Mouse (Mus musculus): Measurements from ENCODE around the gene Nt5c2. TPM values are rescaled to one million over a fixed set of nuclear protein-coding genes. Genes with fewer than 3 reads are reported as not detected.

The Nt5c2 gene
- polyA plus RNA-seq, 1 experiment from 2014 or later, result 107 TPM

- Histone ChIP-seq H3K9me3 (ENCODE audit: control insufficient read depth, low read length) (no peaks in the 10 kb centered on the region), H3K36me3 (ENCODE audit: control insufficient read depth, insufficient read depth, low read length) (no peaks in the 10 kb centered on the region), H3K27me3 (replicated peaks; ENCODE audit: control insufficient read depth, insufficient read depth, low read length) (no peaks in the 10 kb centered on the region), H3K4me2 (peak overlapping the region; percentile 31), H3K27ac (ENCODE audit: low read depth, low read length) (peak overlapping the region; percentile 76), H3K4me3 (ENCODE audit: low read depth, low read length) (no peak overlapping the region), H3K9ac (ENCODE audit: low read depth, low read length) (0 out of 2 replicates have a peak overlapping the region, but pooled peaks have one; percentile 1), H3K4me1 (replicated peaks; ENCODE audit: control insufficient read depth, insufficient read depth, low read length) (peaks cover 44% of the 10 kb centered on the region)
- ATAC-seq (replicated peaks; ENCODE audit: low FRiP score) (peak; percentile 96), DNase-seq (ENCODE audit: low spot score) (no peak)
- WGBS, result 43% methylated on average over 9 of the region's 9 CpGs
Measured at GRCm38 (mm10) chr19:46849443-46849997, 165.4 kb downstream of the Nt5c2 start.

GRCm38 (mm10) chr19:46848381-46849268, 166.3 kb downstream of the Nt5c2 start:
- peak overlapping the region; percentile 3; the same call in 1 of the 2 replicates for H3K9ac ChIP-seq (ENCODE audit: low read depth, low read length)
- H3K27ac ChIP-seq (ENCODE audit: low read depth, low read length), result peak overlapping the region; percentile 82
- H3K27me3 ChIP-seq (replicated peaks; ENCODE audit: control insufficient read depth, insufficient read depth, low read length), result no peaks in the 10 kb centered on the region
- H3K36me3 ChIP-seq (ENCODE audit: control insufficient read depth, insufficient read depth, low read length), result no peaks in the 10 kb centered on the region
- peaks cover 40% of the 10 kb centered on the region for H3K4me1 ChIP-seq (replicated peaks; ENCODE audit: control insufficient read depth, insufficient read depth, low read length)
- no peak overlapping the region for H3K4me3 ChIP-seq (ENCODE audit: low read depth, low read length)
- DNase-seq (ENCODE audit: low spot score) (no peak), ATAC-seq (replicated peaks; ENCODE audit: low FRiP score) (peak; percentile 55)
- H3K9me3 ChIP-seq (ENCODE audit: control insufficient read depth, low read length), result no peaks in the 10 kb centered on the region
- no peak overlapping the region for H3K4me2 ChIP-seq
- WGBS, result 75% methylated on average over 14 of the region's 14 CpGs

GRCm38 (mm10) chr19:46846459-46846858, 168.5 kb downstream of the Nt5c2 start:
- H3K27me3 ChIP-seq (replicated peaks; ENCODE audit: control insufficient read depth, insufficient read depth, low read length), result no peaks in the 10 kb centered on the region
- no peak for DNase-seq (ENCODE audit: low spot score)
- H3K27ac ChIP-seq (ENCODE audit: low read depth, low read length), result peak overlapping the region; percentile 82
- H3K4me2 ChIP-seq, result peak overlapping the region; percentile 19; the same call in 1 of the 2 replicates
- H3K9me3 ChIP-seq (ENCODE audit: control insufficient read depth, low read length), result no peaks in the 10 kb centered on the region
- 0 out of 2 replicates have a peak overlapping the region, but pooled peaks have one; percentile 2 for H3K9ac ChIP-seq (ENCODE audit: low read depth, low read length)
- no peak overlapping the region for H3K4me3 ChIP-seq (ENCODE audit: low read depth, low read length)
- no peaks in the 10 kb centered on the region for H3K36me3 ChIP-seq (ENCODE audit: control insufficient read depth, insufficient read depth, low read length)
- ATAC-seq (replicated peaks; ENCODE audit: low FRiP score), result peak; percentile 35
- WGBS, result 52% methylated on average over 5 of the region's 5 CpGs
- peaks cover 40% of the 10 kb centered on the region for H3K4me1 ChIP-seq (replicated peaks; ENCODE audit: control insufficient read depth, insufficient read depth, low read length)

GRCm38 (mm10) chr19:46846056-46846455, 168.9 kb downstream of the Nt5c2 start:
- 85% methylated on average over 7 of the region's 7 CpGs for WGBS
- H3K9ac ChIP-seq (ENCODE audit: low read depth, low read length), result 0 out of 2 replicates have a peak overlapping the region, but pooled peaks have one; percentile 2
- no peak for DNase-seq (ENCODE audit: low spot score)
- H3K4me1 ChIP-seq (replicated peaks; ENCODE audit: control insufficient read depth, insufficient read depth, low read length), result peaks cover 40% of the 10 kb centered on the region
- peak overlapping the region; percentile 82 for H3K27ac ChIP-seq (ENCODE audit: low read depth, low read length)
- no peak for ATAC-seq (replicated peaks; ENCODE audit: low FRiP score)
- no peak overlapping the region for H3K4me2 ChIP-seq
- no peaks in the 10 kb centered on the region for H3K27me3 ChIP-seq (replicated peaks; ENCODE audit: control insufficient read depth, insufficient read depth, low read length)
- no peak overlapping the region for H3K4me3 ChIP-seq (ENCODE audit: low read depth, low read length)
- H3K36me3 ChIP-seq (ENCODE audit: control insufficient read depth, insufficient read depth, low read length), result no peaks in the 10 kb centered on the region
- H3K9me3 ChIP-seq (ENCODE audit: control insufficient read depth, low read length), result no peaks in the 10 kb centered on the region

DNA sequence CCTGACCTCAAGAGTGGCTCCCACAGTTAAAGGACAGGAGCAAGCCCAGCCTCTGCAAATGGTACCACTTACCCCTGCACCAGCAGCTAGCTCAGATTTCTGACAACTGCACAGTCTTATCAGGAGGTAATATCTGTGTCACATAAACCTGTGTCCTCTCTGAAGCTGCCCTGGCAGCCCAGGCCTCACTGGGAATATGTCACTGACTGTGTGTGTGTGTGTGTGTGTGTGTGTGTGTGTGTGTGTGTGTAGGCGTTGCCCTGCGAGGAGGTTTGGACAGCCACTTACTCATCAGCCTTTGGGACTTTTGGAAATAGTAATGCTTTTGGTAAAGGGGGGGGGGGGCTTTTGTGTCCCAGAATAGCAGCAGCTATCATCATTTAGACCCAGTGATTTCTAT, 171.9 kb downstream of the Nt5c2 start:
- Histone ChIP-seq H3K9ac (ENCODE audit: low read depth, low read length) (no peak overlapping the region), H3K27ac (ENCODE audit: low read depth, low read length) (no peak overlapping the region), H3K27me3 (replicated peaks; ENCODE audit: control insufficient read depth, insufficient read depth, low read length) (no peaks in the 10 kb centered on the region), H3K36me3 (ENCODE audit: control insufficient read depth, insufficient read depth, low read length) (no peaks in the 10 kb centered on the region), H3K9me3 (ENCODE audit: control insufficient read depth, low read length) (no peaks in the 10 kb centered on the region), H3K4me1 (replicated peaks; ENCODE audit: control insufficient read depth, insufficient read depth, low read length) (peaks cover 17% of the 10 kb centered on the region), H3K4me2 (no peak overlapping the region), H3K4me3 (ENCODE audit: low read depth, low read length) (no peak overlapping the region)
- no peak for ATAC-seq (replicated peaks; ENCODE audit: low FRiP score)
- WGBS, result 75% methylated on average over 2 of the region's 2 CpGs
- DNase-seq (ENCODE audit: low spot score), result no peak

GRCm38 (mm10) chr19:46841016-46841415, 173.9 kb downstream of the Nt5c2 start:
- H3K27me3 ChIP-seq (replicated peaks; ENCODE audit: control insufficient read depth, insufficient read depth, low read length), result no peaks in the 10 kb centered on the region
- no peak overlapping the region for H3K4me2 ChIP-seq
- peaks cover 2% of the 10 kb centered on the region for H3K4me1 ChIP-seq (replicated peaks; ENCODE audit: control insufficient read depth, insufficient read depth, low read length)
- H3K9ac ChIP-seq (ENCODE audit: low read depth, low read length), result no peak overlapping the region
- ATAC-seq (replicated peaks; ENCODE audit: low FRiP score) (no peak), DNase-seq (ENCODE audit: low spot score) (no peak)
- WGBS, result 82% methylated on average over 4 of the region's 4 CpGs
- H3K27ac ChIP-seq (ENCODE audit: low read depth, low read length), result no peak overlapping the region
- no peaks in the 10 kb centered on the region for H3K9me3 ChIP-seq (ENCODE audit: control insufficient read depth, low read length)
- H3K4me3 ChIP-seq (ENCODE audit: low read depth, low read length), result no peak overlapping the region
- no peaks in the 10 kb centered on the region for H3K36me3 ChIP-seq (ENCODE audit: control insufficient read depth, insufficient read depth, low read length)

DNA sequence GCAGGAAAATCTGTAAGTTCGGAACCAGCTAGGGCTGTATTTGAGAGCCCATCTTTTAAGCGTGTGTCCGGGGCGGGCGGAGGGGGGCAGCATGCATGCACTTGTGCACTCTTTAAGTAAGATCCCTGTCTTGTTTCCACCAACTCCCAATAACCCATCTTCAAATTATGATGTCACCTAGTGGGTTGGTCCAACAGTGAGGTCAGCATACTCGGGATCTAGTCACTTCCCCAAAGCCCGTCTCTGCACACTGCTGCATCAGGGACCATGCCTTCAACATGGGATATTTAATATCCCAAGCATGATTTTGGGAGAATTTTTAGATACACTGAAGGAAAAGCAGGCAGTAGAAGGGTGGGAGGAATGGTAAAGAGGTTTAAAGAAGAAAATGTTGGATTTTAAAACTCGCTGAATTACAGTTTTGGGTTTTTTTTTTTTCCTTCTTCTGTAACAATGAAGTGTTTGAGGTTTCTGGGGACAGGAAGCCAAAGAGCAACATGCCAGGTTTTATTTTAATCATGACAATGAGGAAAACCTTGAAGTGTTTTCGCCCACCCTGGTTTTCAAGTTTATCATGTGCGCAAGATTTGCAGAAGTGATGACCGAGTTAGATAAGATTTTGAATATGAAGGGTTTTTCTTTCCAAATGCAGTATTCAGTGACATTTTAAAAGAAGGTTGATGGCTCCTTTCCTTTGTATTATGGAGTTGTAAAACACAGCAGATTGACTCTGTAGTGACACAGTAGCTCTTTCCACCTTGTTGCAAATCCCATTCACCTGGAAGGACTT, 177.5 kb downstream of the Nt5c2 start:
- Histone ChIP-seq H3K9ac (ENCODE audit: low read depth, low read length) (no peak overlapping the region), H3K4me2 (no peak overlapping the region), H3K4me3 (ENCODE audit: low read depth, low read length) (no peak overlapping the region), H3K4me1 (replicated peaks; ENCODE audit: control insufficient read depth, insufficient read depth, low read length) (no peaks in the 10 kb centered on the region), H3K9me3 (ENCODE audit: control insufficient read depth, low read length) (no peaks in the 10 kb centered on the region), H3K36me3 (ENCODE audit: control insufficient read depth, insufficient read depth, low read length) (no peaks in the 10 kb centered on the region), H3K27ac (ENCODE audit: low read depth, low read length) (no peak overlapping the region), H3K27me3 (replicated peaks; ENCODE audit: control insufficient read depth, insufficient read depth, low read length) (no peaks in the 10 kb centered on the region)
- WGBS, result 78% methylated on average over 11 of the region's 11 CpGs
- no peak for DNase-seq (ENCODE audit: low spot score)
- ATAC-seq (replicated peaks; ENCODE audit: low FRiP score), result no peak

DNA sequence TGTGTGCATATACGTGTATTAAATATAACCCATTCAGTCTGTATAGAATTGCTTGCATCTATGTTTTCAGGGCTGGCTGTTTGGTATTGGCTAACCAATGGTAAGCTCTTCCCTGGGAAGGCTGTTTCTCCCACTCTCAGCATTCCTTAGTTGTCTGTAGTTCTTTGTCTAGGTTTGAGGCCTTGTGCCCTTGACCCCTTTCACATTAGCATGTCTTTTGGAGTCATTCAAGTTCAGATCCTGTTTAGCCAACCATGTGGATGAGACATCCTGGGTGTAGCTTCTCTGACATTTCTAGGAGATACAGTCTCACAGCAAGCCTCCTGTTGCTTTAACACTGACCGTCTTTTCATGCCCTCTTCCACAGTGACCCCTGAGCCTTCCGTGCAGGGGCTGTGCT, 178.9 kb downstream of the Nt5c2 start:
- Histone ChIP-seq H3K36me3 (ENCODE audit: control insufficient read depth, insufficient read depth, low read length) (no peaks in the 10 kb centered on the region), H3K4me3 (ENCODE audit: low read depth, low read length) (no peak overlapping the region), H3K27me3 (replicated peaks; ENCODE audit: control insufficient read depth, insufficient read depth, low read length) (no peaks in the 10 kb centered on the region), H3K9me3 (ENCODE audit: control insufficient read depth, low read length) (no peaks in the 10 kb centered on the region), H3K27ac (ENCODE audit: low read depth, low read length) (no peak overlapping the region), H3K4me1 (replicated peaks; ENCODE audit: control insufficient read depth, insufficient read depth, low read length) (no peaks in the 10 kb centered on the region), H3K4me2 (no peak overlapping the region), H3K9ac (ENCODE audit: low read depth, low read length) (no peak overlapping the region)
- ATAC-seq (replicated peaks; ENCODE audit: low FRiP score), result no peak
- no peak for DNase-seq (ENCODE audit: low spot score)
- 80% methylated on average over 3 of the region's 3 CpGs for WGBS

Measured in liver, embryonic 11.5 days (tissue).